Mouse (Mus musculus) ES-Bruce4 (cell line): ENCODE results near the gene Gprc5b.

Source experiments
- CTCF ChIP-seq: IDR thresholded peaks from one replicate; pipeline ENCODE4 v1.8.1; 2011; ENCODE audit warnings: low read depth, low read length
- POLR2A ChIP-seq: IDR thresholded peaks from one replicate; pipeline ENCODE4 v1.8.1; 2011; ENCODE audit warnings: low read length; ENCODE audit not compliant: insufficient read depth

GRCm38 (mm10) chr7:118928316-118928715 is 66.7 kb downstream of the Gprc5b start:
- TF ChIP-seq CTCF (no peak), POLR2A (no peak)
